Mouse (Mus musculus) sigmoid colon, adult 10 weeks (tissue): ENCODE measurements around the gene Mplkip. TPM values are rescaled to one million over a fixed set of nuclear protein-coding genes. Genes with fewer than 3 reads are reported as not detected.

Experiments
- polyA plus RNA-seq: library from polyadenylated mRNA; stranded (reverse); fragments of 350-450 nt; fragmentation: Illumina TruSeq; extraction: RNeasy Lipid Tissue Mini Kit (QIAGEN cat#74804); gene quantifications from one replicate; pipeline ENCODE4 v1.2.3, GENCODE M21; 2014; ENCODE audit warnings: low read depth, low replicate concordance

Gene Mplkip
- 132 TPM for polyA plus RNA-seq

DNA sequence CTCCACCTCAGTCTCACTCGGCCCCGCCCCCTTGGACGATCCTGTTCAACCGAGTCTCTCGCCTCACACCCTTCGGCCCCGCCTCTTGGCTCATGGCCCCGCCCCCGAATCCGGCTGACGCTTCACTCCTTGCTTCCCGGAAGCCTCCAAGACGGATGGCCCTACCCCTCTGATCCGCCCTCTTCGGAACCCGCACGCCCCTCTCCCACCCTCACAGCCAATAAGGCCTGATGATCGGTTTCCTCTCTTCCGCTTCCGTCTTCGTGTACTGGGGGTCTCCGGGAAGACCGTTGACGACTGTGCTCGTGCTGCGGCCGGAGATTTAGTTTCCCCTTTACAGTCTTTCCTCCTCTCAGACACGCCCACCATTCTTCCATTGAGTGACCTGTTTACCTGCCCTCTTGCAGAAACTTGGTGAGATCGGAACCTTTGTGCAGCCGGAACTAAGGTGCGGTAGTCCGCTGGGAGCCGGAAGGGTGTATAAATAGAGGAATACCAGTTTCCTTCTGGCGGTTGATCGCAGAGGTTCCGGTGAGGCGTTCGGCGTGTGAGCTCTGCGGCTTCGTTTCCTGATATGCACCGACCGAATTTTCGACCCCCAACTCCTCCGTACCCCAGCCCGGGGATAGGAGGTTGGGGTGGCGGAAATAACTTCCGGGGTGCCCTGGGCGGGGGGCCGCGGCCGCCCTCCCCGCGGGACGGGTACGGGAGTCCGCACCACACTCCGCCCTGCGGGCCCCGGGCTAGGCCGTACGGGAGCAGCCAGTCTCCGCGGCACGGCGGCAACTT, at the start of gene Mplkip, which contains the start of gene Sugct:
Gene Mplkip (plus strand): TSS at position 282 of the 789 bp plus-strand sequence.
Gene Sugct (minus strand): TSS at position 643 of the 789 bp plus-strand sequence.

Other genes starting within 250 kb of the Mplkip start
- gene Sugct, start 361 bp downstream of the Mplkip start, polyA plus RNA-seq: 9.6 TPM
- 84.1 TPM for gene Cdk13, start 109.9 kb downstream of the Mplkip start, polyA plus RNA-seq
- 157 TPM for gene Rala, start 249.0 kb downstream of the Mplkip start, polyA plus RNA-seq